Mouse (Mus musculus): ENCODE data around the gene Nr2c2. TPM values are rescaled to one million over a fixed set of nuclear protein-coding genes. Genes with fewer than 3 reads are reported as not detected.

The Nr2c2 gene
- polyA plus RNA-seq, 1 experiment from 2014 or later: 34.5 TPM

GRCm38 (mm10) chr6:92214055-92214772 is 123.0 kb downstream of the Nr2c2 start:
- Histone ChIP-seq H3K4me1 (peaks cover 21% of the 10 kb centered on the region), H3K4me2 (peak overlapping the region; percentile 92), H3K4me3 (replicated peaks) (peak overlapping the region; percentile 85), H3K27me3 (replicated peaks) (no peaks in the 10 kb centered on the region), H3K9ac (replicated peaks) (peak overlapping the region; percentile 89), H3K9me3 (replicated peaks) (no peaks in the 10 kb centered on the region), H3K27ac (replicated peaks) (peak overlapping the region; percentile 95), H3K36me3 (peaks cover 20% of the 10 kb centered on the region)
- WGBS: under 1% methylated on average over 48 of the region's 48 CpGs
- peak; percentile 84 for ATAC-seq (ENCODE audit: low FRiP score)

- peak; percentile 95 for ATAC-seq (ENCODE audit: low FRiP score)
- 10% methylated on average over 35 of the region's 35 CpGs for WGBS
Observed at GRCm38 (mm10) chr6:92214773-92215449, 123.7 kb downstream of the Nr2c2 start, which contains the start of gene Rbsn. Rbsn (minus strand) TSS chr6:92214925.

GRCm38 (mm10) chr6:92219445-92219844 is 128.3 kb downstream of the Nr2c2 start:
- Histone ChIP-seq H3K4me3 (replicated peaks) (no peak overlapping the region), H3K9me3 (replicated peaks) (no peaks in the 10 kb centered on the region), H3K27me3 (replicated peaks) (no peaks in the 10 kb centered on the region), H3K27ac (replicated peaks) (no peak overlapping the region), H3K4me1 (peaks cover 5% of the 10 kb centered on the region; the same call in 1 of the 2 replicates), H3K4me2 (no peak overlapping the region), H3K36me3 (no peaks in the 10 kb centered on the region), H3K9ac (replicated peaks) (no peak overlapping the region)
- WGBS: 61% methylated on average over 3 of the region's 3 CpGs
- ATAC-seq (ENCODE audit: low FRiP score): no peak

More at GRCm38 (mm10) chr6:92214773-92215449, 123.7 kb downstream of the Nr2c2 start, which contains the start of gene Rbsn:
- Histone ChIP-seq H3K4me3 (replicated peaks) (peak within 1 kb of the TSS; percentile 85), H3K4me2 (peak within 1 kb of the TSS; percentile 92), H3K27me3 (replicated peaks) (no peaks in the 10 kb centered on the region), H3K4me1 (peaks cover 21% of the 10 kb centered on the region), H3K27ac (replicated peaks) (peak within 1 kb of the TSS; percentile 95), H3K9ac (replicated peaks) (peak within 1 kb of the TSS; percentile 89), H3K9me3 (replicated peaks) (no peaks in the 10 kb centered on the region), H3K36me3 (peaks cover 13% of the 10 kb centered on the region)

- WGBS: 87% methylated on average over 6 of the region's 6 CpGs
- ATAC-seq (ENCODE audit: low FRiP score): no peak
- Histone ChIP-seq H3K9ac (replicated peaks) (no peak overlapping the region), H3K27me3 (replicated peaks) (no peaks in the 10 kb centered on the region), H3K4me1 (no peaks in the 10 kb centered on the region), H3K36me3 (no peaks in the 10 kb centered on the region), H3K4me3 (replicated peaks) (no peak overlapping the region), H3K9me3 (replicated peaks) (no peaks in the 10 kb centered on the region), H3K27ac (replicated peaks) (no peak overlapping the region), H3K4me2 (no peak overlapping the region)
Observed at GRCm38 (mm10) chr6:92221604-92222003, 130.4 kb downstream of the Nr2c2 start.

- H3K4me3 ChIP-seq (replicated peaks): no peak overlapping the region
- 87% methylated on average over 3 of the region's 3 CpGs for WGBS
- H3K9ac ChIP-seq (replicated peaks): no peak overlapping the region
- H3K36me3 ChIP-seq: no peaks in the 10 kb centered on the region
- no peaks in the 10 kb centered on the region for H3K9me3 ChIP-seq (replicated peaks)
- ATAC-seq (ENCODE audit: low FRiP score): no peak
- no peaks in the 10 kb centered on the region for H3K4me1 ChIP-seq
- H3K4me2 ChIP-seq: no peak overlapping the region
- H3K27ac ChIP-seq (replicated peaks): no peak overlapping the region
- no peaks in the 10 kb centered on the region for H3K27me3 ChIP-seq (replicated peaks)
Observed at GRCm38 (mm10) chr6:92222021-92222420, 130.8 kb downstream of the Nr2c2 start.

Other genes with a start within 250 kb of the Nr2c2 start
- 39.7 and 42.1 TPM in 2 replicates for gene Ccdc174, start 213.3 kb upstream of the Nr2c2 start, polyA plus RNA-seq (2015; fragmentation: Nextera tagmentation; extraction: Ambion mirVana)
- gene 4930590J08Rik, start 188.6 kb upstream of the Nr2c2 start, polyA plus RNA-seq (2015; fragmentation: Nextera tagmentation; extraction: Ambion mirVana): 1.4 and 1.5 TPM in 2 replicates
- gene Fgd5, start 112.5 kb upstream of the Nr2c2 start, polyA plus RNA-seq (2015; fragmentation: Nextera tagmentation; extraction: Ambion mirVana): 17.3 and 17.6 TPM in 2 replicates
- gene Mrps25, start 92.6 kb downstream of the Nr2c2 start, polyA plus RNA-seq (2015; fragmentation: Nextera tagmentation; extraction: Ambion mirVana): 85.2 and 88.3 TPM in 2 replicates
- gene Rbsn, start 123.5 kb downstream of the Nr2c2 start, polyA plus RNA-seq (2015; fragmentation: Nextera tagmentation; extraction: Ambion mirVana): 31.2 and 31.6 TPM in 2 replicates
- 1.1 and 1.5 TPM in 2 replicates for gene Trh, start 153.3 kb downstream of the Nr2c2 start, polyA plus RNA-seq (2015; fragmentation: Nextera tagmentation; extraction: Ambion mirVana)